Mouse (Mus musculus): ENCODE measurements around the gene Adal.

DNA sequence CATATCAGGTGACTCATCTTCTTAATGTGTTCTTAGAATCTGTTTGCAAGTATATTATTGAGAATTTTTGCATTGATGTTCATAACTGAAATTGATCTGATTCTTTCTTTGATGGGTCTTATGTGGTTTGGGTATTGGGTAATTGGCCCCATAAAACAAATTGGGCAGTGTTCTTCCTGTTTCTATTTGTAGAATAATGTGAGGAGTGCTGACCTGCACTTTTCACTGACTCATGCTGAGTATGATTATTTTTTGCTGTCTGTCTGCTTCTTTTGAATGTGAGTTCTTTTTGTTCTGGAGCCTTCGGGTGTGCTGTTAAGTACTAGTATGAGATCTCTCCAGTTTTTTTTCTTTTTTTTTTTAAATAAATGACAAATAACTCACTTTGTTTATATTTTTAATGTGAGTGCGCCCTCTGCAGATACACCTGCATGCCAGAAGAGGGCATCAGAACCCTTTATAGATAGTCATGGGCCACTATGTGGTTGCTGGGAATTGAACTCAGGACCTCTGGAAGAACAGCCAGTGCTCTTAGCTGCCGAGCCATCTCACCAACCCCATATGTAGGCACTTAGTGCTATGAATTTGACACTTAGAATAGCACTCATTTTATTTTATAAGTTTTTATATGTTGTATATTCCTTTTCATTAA lies 38.7 kb downstream of the Adal start:
- TF ChIP-seq CTCF (conservative IDR thresholded peaks at IDR 0.05; ENCODE audit: insufficient read depth, insufficient read length, low read depth, low read length), result peak; percentile 25
- no peak for TF ChIP-seq POLR2A (IDR thresholded peaks at IDR 0.05; ENCODE audit: low read depth, low read length)

All from kidney, adult 2 months (tissue).